Comparison of ENCODE assay signal across 8 mouse cellular contexts in the genomic region with DNA sequence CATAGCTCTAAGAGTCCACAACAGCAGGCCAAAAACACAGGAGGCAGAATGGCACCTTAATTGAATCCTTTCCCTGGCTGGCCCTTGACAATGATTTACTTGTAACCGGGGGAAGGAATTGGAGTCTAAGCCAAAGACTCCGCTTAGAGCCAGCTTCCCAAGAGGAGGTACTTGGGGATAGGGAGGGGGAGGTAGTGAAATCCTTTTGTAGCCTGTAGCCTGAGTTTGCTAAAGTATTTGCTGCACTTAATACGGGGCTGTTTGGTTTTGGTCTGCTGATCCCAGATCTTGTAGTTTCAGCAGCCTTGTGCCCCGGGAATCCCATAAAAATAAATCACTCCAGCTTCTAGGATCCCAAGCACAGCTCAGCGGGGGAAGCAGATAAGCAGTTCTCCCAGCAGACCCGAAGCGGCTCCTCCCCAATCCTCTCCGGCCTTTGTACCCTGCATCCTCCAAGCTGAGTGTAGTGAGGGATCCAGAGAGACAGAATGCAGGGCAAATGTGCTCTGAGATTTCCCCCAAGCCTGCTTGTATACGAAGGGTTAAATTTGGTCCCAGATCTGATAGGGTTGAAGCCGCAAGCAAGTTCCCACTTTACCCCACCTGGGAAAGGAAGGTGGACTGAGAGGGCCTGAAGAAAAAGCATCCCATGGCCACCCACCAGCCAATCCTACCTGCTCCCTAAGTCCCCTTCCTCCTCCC. TPM values are rescaled to one million over a fixed set of nuclear protein-coding genes. Genes with fewer than 3 reads are reported as not detected.
DNase-seq lines count a peak whose midpoint lies in the region; ATAC-seq lines count a peak whose summit lies in the region.

No protein-coding gene starts in this region.

- 0 out of 2 replicates have a peak, but pooled peaks cover 7% of the 10 kb centered on the region for H3K4me1 ChIP-seq in embryonic facial prominence, embryonic 15.5 days
- H3K4me1 ChIP-seq in lung, embryonic 16.5 days (replicated peaks; ENCODE audit: control insufficient read depth, insufficient read depth, low read length) = no peaks in the 10 kb centered on the region; the same call in 1 of the 2 replicates

- intact Hi-C loops in gastrocnemius, postnatal 14 days (cut with DNase I; ENCODE audit: low total_unique reads) = no loop called here

- no peaks in the 10 kb centered on the region for H3K9me3 ChIP-seq in embryonic facial prominence, embryonic 15.5 days (replicated peaks)
- H3K9me3 ChIP-seq in lung, embryonic 16.5 days (ENCODE audit: control insufficient read depth, low read length) = no peaks in the 10 kb centered on the region

- peak overlapping the region; percentile 61; the same call in 1 of the 2 replicates for H3K9ac ChIP-seq in embryonic facial prominence, embryonic 15.5 days
- H3K9ac ChIP-seq in lung, embryonic 16.5 days (ENCODE audit: low read length) = peak overlapping the region; percentile 85

- peak overlapping the region; percentile 98 for H3K4me2 ChIP-seq in embryonic facial prominence, embryonic 15.5 days (replicated peaks)
- peak overlapping the region; percentile 94 for H3K4me2 ChIP-seq in lung, embryonic 16.5 days (ENCODE audit: low read depth, low read length)

- ATAC-seq in embryonic facial prominence, embryonic 15.5 days (ENCODE audit: insufficient number of reproducible peaks, low FRiP score, low TSS enrichment, low read depth) = no peak
- no peak for ATAC-seq in lung, embryonic 16.5 days (ENCODE audit: low read depth)

- DNase-seq in urinary bladder, postnatal 14 days (ENCODE audit: low spot score) = peak; percentile 20
- no peak for DNase-seq in urinary bladder, postnatal 25 days (ENCODE audit: low spot score)
- DNase-seq in heart, postnatal 4 days = peak; percentile 20
- peak; percentile 38 for DNase-seq in large intestine, adult 2 months (ENCODE audit: low read depth, low spot score)
- peak; percentile 55 for DNase-seq in retina, postnatal 1 day
- DNase-seq in gastrocnemius, postnatal 14 days = no peak

- 6% methylated on average over 10 of the region's 10 CpGs for WGBS in embryonic facial prominence, embryonic 15.5 days
- WGBS in large intestine, adult 2 months = 10% methylated on average over 10 of the region's 10 CpGs
- 5% methylated on average over 10 of the region's 10 CpGs for WGBS in lung, embryonic 16.5 days

- no peaks in the 10 kb centered on the region for H3K27me3 ChIP-seq in embryonic facial prominence, embryonic 15.5 days
- no peaks in the 10 kb centered on the region for H3K27me3 ChIP-seq in lung, embryonic 16.5 days (ENCODE audit: control insufficient read depth, insufficient read depth, low read depth, low read length)

- peak overlapping the region; percentile 95 for H3K27ac ChIP-seq in embryonic facial prominence, embryonic 15.5 days (replicated peaks)
- H3K27ac ChIP-seq in lung, embryonic 16.5 days (ENCODE audit: low read length) = peak overlapping the region; percentile 91

- no peaks in the 10 kb centered on the region for H3K36me3 ChIP-seq in embryonic facial prominence, embryonic 15.5 days
- peaks cover 2% of the 10 kb centered on the region; the same call in 1 of the 2 replicates for H3K36me3 ChIP-seq in lung, embryonic 16.5 days (ENCODE audit: control insufficient read depth, insufficient read depth, low read length)

- H3K4me3 ChIP-seq in embryonic facial prominence, embryonic 15.5 days (replicated peaks) = peak overlapping the region; percentile 75
- peak overlapping the region; percentile 63 for H3K4me3 ChIP-seq in lung, embryonic 16.5 days (ENCODE audit: low read length)

RNA-seq across cellular contexts. Expression of a gene that starts 31.3 kb away (rescaled TPM):
- 8.5 and 10.1 TPM in 2 replicates for polyA plus RNA-seq in embryonic facial prominence, embryonic 15.5 days (2015; fragmentation: Nextera tagmentation; extraction: Ambion mirVana)
- 1 to 10 TPM; 5.1 to 5.7 TPM for total RNA-seq in heart, postnatal 4 days (2021)
- 10.9 and 18.4 TPM in 2 replicates for polyA plus RNA-seq in large intestine, adult 2 months (2012; rRNA removed)
- 33.0 and 36.1 TPM in 2 replicates for polyA plus RNA-seq in lung, embryonic 16.5 days (2015; fragmentation: Nextera tagmentation; extraction: Ambion mirVana)
- 1 to 10 TPM; 3.7 to 4.0 TPM for total RNA-seq in gastrocnemius, postnatal 14 days (2021)

Comparison
In these comparisons a context has a peak if more than half of its experiments do, and no peak if none do; other contexts are left out.
1. DNase-seq: peak in urinary bladder, postnatal 14 days (single experiment), heart, postnatal 4 days (single experiment), large intestine, adult 2 months (single experiment) and retina, postnatal 1 day (single experiment); none in urinary bladder, postnatal 25 days (single experiment) and gastrocnemius, postnatal 14 days (single experiment).